Mouse (Mus musculus) embryo, embryonic 9.5 days (tissue): ENCODE measurements around the gene Rrp1b.

Source experiments
- DNase-seq: peaks from one replicate; pipeline ENCODE4 v3.0.0-alpha.2; 2017; ENCODE audit errors: extremely low spot score

Rrp1b gene

DNA sequence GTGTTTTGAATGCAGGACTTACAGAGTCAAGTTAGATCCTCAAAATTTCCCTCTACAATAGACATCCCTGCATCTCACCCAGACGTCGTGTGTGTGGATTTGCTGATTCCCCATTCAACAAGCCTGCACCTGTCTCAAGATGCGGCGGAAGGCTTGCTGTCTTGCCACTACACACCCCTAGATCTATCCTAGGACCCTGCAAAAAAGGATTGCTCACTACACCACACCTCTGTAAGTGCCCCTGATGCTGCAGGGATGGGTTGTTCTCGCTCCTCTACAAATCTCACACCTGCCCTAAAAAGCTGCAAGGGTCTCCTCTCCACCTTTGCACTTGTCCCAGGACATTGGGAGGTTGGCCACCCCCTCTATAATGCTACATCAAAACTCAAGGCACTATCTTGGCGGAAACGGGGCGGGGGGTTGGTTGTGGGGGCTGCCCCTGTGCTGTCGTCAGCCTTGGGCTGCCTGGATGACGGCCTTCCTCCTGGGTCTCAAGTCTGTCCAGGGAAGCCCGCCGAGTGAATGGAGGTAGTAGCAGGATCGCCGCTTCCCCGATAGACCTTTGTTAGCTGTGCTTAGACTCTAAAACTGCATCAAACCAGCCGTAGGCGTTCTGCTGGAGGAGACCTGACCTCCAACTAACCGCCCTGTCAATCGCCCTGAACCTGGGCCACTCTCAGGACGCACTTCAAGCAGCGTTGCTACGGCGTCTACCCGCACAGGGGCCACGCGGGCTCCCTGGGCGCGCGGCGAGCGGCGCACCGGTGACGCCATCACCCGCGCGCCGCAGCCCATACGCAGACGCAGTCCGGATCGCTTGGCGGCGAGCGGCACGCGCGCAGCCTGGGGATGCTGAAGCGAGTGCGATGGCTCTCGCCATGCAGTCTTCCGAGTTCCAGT lies at the start of gene Rrp1b, which contains the start of gene Hsf2bp:
Gene Rrp1b (plus strand): TSS at position 492 of the 900 bp plus-strand sequence.
Gene Hsf2bp (minus strand): TSS at position 741 of the 900 bp plus-strand sequence.
- peak; percentile 88 for DNase-seq

DNA sequence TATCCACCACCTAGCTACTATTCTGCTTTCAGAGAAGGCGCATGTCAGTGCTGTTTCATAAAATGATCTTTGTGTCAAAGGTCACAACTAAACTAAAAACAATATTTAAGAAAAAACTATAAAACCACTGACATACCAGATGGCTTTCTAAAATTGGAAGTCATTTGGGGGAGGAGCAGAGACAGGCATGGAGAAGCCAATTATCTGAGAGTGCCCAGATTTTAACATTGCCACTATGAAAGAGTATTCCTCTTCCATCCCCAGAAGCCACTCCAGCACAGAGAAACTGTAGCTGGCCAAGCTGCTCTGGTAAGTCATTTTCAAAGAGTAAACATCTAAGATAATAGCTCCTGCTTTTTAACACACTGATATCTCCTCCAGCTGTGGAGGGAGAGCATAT lies 49.0 kb upstream of the Rrp1b start:
- no peak for DNase-seq

DNA sequence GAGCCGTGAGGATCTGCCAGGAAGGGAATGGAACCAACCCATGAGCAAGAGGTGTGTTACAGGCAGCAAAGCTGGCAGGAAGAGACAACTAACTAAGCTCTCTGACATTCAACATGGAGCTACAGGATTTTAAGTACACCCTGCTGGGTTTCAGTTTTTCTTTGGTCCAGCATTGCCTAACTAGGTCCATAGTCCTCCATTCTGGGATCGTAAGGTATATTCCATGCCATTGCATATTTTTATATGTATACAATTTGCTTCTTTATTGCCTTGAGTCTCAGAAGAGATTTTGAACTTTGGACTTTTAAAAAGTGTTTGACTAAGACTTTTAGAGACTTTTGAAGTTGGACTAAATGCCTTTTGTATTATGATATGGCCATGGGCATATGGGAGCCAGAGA lies 46.9 kb upstream of the Rrp1b start:
- no peak for DNase-seq

DNA sequence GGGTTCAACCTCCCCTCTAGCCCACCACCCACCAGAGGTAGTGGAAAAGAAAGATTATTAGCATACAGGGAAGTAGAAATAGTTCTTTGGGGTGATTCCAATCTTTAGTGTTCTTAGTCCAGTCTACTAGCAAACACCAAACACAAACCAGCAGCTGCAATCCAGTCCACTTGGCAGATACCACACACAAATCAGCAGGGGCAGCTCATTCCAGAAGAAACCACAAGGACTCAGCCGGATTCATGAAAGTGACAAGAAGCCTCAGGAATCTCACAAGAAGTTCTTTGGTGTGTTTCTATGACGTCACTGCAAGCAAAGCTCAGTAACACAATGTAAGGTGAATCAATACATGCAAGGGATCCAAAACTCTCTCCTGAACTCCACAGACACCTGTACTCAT lies 43.9 kb upstream of the Rrp1b start:
- no peak for DNase-seq

DNA sequence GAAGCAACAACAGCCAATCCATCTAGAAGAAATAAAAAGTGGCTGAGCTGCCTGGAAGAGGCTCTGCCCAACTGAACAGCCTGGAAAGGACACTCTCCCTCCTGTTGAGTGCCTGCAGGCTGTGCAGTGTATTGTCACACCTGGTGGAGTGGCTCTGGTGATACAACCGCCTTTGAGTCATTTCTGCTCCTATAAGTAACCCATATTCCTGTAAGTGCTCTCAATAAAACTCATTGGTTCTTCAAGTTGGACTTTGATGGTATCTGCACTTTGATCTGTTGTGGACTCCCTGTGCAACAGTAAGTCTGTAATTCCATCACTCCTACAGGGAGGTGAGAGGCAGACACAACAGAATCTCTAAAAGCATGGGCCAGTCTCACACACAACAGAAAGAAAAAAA lies 42.5 kb upstream of the Rrp1b start:
- no peak for DNase-seq

DNA sequence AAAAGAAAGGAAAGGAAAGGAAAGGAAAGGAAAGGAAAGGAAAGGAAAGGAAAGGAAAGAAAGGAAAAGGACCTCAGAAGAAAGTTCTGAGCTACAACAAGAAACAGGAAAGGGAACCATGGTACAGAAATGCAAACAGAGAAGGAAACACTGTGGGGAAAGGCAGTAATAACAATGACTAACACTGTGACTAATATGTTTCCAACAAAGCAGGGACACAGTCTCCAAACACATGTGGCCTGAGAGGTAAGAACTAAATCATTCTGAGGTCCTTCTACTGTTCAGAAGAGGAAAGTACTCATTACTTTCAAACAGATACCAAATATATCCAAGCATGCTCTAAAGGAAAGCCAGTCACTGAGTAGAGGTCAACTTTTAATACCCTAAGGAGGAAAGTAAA lies 41.8 kb upstream of the Rrp1b start:
- no peak for DNase-seq

DNA sequence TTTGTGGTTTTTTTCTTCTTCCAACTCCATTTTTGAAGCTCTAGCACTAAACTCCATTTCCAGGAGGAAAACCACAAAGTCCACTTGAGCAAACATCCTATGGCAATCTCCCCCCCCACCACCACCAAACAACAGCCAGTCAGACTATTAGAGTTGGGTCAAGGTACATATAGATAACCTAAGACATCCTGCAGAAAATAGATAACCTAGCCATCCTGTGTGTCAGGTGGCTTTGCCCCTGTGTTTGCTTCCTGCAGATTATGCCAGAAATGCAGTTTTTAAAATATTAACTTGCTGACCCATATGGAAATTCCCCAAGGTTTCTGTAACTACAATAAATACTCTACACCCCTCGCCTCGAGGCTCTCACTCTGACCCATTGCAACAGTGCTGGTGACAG lies 40.1 kb upstream of the Rrp1b start:
- no peak for DNase-seq

DNA sequence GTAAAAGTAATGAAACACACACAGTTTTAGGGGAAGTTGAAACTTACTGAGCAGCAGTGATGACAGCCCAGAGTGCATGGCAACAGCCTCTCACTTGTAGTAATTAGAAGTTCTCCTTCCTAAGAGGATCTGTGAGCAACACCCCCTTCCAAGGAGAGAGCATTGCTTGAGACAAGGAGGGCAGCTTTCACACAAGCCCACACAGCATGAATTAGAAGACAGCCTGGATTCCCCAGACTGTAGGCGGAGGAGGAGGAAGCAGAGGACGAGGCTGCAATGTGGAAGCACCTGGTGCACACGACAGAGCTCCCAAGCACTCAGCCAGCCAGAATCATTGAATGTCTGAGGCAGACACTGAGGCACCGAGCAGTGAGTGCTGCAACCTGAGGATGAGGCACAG lies 39.6 kb upstream of the Rrp1b start:
- DNase-seq, result no peak

DNA sequence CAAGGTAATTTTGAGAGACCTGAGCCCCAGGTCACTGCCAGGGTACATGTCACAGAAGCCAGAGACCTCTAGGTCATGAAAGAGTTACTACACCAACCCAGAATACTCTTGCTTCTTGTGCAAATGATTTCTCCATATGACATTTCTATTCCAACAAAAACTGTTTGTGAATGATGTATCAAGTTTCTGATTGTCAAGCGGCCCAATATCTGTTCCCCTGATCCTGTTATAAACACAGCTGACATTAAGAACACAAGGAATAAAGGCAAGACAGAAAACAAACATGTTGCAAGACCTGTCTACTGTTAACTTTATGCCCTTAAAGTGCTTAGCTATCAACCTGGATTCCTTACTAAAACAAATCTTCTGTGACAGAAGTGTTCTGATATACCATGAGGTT lies 37.5 kb upstream of the Rrp1b start:
- DNase-seq, result no peak

DNA sequence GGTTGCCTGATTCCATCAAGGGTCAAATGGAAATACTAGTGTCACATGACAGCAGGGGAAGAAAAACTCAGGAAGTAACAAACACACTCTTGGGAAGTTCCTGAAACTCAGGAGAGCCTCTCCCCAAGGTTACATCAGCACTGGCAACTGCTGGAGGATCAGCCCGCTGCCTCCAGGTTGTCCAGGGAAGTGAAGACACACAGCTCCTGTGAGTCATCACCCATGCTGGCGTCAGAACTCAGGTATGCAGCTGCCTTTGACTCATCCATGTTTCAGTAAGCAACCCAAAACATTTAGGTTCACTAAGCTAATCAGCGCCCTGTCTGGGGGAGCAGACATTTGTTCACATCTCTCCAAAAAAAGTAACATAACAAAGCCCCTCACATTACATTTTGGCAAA lies 32.6 kb upstream of the Rrp1b start:
- no peak for DNase-seq

DNA sequence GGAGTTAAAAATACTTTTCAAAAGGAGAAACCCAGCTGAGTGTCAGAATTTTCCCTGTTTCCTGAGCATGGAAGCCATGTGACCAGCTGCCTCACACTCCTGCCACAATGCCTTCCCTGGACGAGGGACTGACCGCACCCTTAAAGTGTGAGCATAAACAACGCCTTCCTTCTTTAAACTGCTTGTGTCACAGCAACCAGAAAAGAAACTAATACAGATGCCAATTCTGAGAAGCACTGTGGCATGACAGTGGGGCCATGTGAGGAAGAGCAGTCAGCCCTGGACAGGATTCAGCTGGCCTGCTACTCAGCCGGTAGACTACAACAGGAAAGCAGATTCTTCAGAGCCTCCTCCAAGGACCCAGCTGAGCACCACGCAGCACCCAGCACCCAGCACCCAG lies 29.1 kb upstream of the Rrp1b start:
- no peak for DNase-seq

DNA sequence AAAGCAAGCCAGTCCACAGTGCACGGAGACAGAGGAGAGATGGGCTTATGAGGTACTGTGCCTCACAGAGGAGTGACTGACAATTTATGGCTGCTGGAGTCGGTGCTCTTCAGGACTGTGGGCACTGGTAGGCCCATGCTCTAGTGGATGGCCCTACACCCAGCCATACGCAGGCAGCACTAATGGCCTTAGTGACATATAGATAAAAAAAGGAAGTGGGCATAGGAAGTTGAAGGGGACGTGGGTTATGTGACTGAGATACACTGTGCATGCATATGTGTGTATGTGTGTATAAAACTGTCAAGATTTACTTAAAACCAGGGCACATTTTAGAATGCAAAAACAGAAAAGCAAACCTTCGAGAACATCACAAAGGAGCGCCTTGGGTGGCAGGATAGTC lies 24.2 kb upstream of the Rrp1b start:
- DNase-seq, result no peak

DNA sequence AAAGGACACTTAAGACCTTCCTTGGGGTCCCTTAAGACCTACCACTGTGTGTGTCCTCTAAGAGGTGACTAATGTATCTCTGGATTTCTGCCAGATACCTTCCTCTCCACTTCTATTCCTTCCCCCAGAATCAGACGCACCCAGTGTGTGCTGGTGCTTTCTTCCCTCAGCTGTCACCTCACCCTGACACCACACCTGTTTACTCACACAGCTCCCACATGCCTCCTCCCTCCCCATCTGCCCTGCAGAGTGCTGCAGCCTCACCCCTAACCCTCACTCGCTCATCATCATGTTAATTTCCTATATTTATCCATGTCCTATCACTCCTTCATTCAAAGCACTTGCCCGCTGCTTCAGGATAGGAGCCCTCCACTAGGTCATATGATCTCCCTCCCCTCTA lies 23.6 kb upstream of the Rrp1b start:
- DNase-seq, result no peak

DNA sequence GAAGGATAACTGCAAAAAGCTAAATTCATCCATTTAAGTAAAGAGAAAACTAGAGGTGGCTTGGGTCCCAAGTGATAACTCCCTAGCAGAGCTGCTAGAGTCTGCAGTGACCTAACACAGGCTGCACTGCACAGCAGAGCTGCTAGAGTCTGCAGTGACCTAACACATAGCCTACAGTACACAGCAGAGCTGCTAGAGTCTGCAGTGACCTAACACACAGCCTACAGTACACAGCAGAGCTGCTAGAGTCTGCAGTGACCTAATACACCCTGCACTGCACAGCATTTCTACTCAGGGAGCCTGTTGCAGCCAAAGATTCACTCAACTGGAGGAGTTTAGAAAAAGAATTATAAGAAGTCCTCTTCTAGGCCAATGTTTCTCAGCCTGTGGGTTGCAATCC lies 22.2 kb upstream of the Rrp1b start:
- no peak for DNase-seq

DNA sequence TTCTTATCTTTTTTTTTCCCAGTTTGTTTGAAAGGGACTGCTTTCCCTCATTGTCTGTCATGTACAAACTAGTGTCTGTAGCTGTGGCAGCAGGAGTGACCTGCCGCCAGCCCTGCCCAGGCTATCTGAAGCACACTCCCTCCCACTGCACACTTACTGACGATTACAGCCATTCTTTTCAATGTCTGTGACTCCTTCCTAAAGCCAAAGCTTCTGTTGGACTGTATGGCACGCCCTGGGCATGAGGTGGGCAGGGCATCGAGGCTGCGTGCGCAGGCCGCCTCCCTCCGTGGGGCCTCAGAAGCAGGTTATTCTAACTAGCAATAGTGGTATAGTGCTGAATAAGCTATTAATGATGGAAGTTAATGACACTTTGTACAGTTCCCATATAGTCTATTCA lies 19.4 kb upstream of the Rrp1b start:
- no peak for DNase-seq

DNA sequence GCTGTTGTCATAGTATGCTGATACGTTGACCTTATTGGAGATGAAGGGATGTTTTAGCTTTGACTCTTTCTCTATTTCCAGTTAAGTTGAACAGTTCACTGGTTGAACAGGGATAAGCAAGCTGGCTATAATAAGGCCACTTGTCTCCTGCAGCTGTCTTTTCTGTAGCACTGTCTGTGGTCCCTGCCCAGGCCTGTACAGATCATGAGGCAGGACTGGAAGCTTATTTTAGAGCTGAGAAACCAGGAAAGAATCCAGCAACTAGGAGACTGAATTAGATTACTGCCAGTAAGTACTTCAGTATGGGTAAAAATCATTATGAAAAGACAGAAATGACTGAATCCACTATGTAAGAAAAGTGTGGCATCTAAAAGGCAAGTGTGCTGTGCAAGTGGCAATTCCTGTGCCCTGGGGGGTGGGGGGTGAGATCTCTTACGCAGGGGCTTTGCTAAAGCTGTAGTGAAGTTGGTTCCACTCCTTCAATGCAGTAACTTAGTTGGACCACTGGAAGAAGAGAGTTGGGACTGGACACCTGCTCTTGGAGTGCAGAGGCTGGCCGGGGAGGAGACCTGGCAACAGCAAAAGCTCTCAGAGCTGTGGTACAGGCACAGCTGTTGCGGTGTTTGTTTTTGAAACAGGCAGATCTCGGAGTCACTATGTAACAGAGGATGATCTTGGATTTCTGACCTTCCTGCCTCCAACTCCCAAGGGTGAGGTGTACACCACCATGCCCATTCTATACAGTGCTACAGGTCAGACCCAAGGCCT lies 17.6 kb upstream of the Rrp1b start:
- no peak for DNase-seq

DNA sequence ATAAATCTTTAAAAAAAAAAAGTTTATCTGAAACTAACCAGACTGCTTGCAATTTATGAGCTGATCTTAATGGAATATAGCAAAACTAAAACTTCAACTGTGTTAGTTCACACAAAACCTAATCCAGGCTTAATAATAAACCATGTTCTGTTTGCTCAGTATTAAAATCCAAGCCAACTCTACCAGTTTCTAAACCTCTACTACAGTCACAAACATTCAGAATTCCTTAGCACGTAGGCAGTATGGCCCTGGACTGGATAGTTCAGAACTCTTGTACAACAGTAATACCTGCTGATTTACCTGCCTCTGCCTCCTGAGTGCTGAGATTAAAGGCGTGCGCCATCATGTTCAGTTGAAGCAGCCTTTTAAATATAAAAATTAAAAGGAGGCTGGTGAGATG lies 13.9 kb upstream of the Rrp1b start:
- DNase-seq, result no peak

DNA sequence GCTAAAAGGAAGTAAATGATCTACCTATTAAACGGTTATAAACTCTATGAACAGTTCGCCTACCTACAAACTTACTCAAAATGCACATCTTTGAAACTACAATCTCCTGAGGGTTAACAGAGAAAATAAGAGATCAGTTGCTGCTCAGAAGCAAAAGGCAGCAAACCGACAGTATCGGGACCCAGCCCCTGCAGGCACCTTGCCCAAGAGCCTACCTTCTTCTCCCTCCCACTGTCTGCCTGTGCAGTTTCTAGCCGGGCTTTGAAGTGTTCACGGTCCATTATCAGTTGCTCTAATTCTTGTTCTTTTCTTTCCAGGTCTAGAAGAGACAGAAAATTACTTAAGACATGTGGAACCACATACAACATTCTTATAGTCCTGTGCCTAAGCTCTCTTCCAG lies 13.3 kb upstream of the Rrp1b start:
- no peak for DNase-seq

DNA sequence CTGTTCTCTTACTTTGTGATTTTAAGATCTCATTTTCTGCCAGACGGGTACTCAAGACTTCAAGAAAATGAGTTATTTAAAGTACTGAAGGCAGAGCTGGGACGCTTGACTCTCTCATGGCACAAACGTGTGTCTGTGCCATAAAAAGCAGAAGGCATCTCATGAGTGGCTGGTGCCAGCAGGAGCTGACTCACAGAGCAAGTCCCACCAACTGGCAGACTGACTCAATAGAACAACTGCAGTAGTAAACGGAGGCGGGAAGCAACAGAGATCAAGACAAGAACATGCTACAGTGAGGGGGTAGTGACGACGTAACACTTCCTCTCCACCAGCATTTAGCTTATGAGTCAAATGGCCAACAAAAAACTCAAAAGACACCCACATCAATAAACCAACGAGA lies 12.8 kb upstream of the Rrp1b start:
- no peak for DNase-seq

DNA sequence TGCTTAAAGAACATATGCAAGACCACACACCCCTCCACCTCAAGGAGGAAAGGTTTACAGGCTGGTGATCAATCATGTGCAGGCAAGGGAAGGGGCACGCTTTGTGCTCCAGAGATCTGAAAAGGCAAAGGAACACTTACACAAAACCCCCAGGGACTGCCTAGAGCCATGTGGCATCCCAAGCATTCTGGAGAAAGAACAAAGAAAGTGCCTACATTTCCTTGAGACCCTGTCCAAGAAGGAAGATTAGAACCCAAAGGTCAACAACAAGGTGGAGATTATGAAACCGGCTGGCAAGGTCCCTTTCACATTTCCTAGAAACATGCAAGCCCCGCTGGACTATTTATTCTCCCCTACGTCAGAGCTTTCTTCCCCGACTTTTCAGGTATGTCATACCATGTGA lies 11.2 kb upstream of the Rrp1b start:
- peak; percentile 39 for DNase-seq

DNA sequence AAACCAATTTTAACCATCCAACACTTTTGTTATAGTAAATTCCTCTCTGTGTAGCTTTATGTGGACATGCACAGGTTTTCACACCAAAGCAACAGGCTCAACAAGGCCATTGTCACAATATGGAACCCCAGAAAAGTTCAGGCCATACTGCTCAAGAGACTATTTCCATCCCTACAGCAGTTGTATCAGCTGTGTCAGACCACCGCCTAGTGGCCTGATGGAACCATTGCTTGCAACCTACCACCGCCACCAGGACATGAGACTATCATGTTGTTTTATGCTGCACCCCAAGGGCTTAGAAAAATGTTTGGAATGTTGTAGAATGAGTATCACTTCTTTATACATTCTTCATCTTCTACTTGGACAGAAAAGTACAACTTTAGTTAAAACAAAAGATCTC lies 10.5 kb upstream of the Rrp1b start:
- peak; percentile 68 for DNase-seq

DNA sequence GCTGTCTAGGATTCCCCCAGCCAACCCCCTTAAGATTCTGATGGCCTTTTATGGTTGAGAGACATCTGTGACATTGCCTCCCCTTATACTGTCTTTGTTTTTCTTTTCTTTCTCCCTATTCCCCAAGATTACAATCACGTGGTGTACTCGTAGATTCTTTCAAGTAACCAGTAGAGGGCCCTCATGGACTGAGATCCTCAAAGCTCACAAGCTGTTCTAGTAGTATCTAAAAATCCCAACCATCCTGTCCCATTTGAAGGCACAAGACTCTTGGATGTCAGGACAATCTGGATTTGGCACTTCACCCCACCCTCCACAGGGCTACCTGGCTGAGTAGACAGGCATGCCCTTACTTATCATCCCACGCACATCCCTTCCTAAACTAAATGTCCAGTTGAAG lies 8.2 kb upstream of the Rrp1b start:
- peak; percentile 21 for DNase-seq

DNA sequence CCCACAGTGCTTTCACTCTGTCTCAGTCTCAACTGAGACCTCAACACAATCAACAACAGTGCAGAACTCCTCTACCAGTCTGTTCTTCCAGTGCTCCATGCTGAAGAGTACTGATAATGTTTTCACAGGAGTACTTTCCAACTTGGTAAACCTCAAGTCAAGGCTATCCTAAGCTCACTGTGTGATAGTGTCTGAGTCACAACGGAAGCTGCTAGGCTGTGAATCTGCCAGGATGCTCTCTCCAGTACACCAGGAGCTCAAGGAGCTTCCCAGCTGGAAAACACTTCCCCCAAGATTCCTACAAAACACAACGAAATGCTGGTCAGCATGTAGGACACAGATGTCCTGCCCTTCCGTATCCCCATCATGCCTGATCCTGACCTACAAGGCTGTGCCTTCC lies 7.6 kb upstream of the Rrp1b start:
- no peak for DNase-seq
